Mouse (Mus musculus): ENCODE data around the gene Pink1.

GRCm38 (mm10) chr4:138307739-138308138 lies 18.4 kb downstream of the Pink1 start:
- no peak for TF ChIP-seq CTCF (IDR thresholded peaks at IDR 0.05; ENCODE audit: insufficient read depth, low read depth, low read length)
- no peak for TF ChIP-seq POLR2A (IDR thresholded peaks at IDR 0.05; ENCODE audit: insufficient read depth, low read depth, low read length)

Measured in olfactory bulb, adult 2 months (tissue).